Mouse (Mus musculus) limb, embryonic 10.5 days (tissue): ENCODE results near the gene Ccnj. TPM values are rescaled to one million over a fixed set of nuclear protein-coding genes. Genes with fewer than 3 reads are reported as not detected.
A peak's percentile ranks its signal among the peaks of the same experiment; 100 is the strongest.

Experiments
- DNase-seq: peaks from one replicate; pipeline ENCODE4 v3.0.0-alpha.2; 2017; ENCODE audit warnings: low spot score
- H3K27ac ChIP-seq: fragments of 300-500 bp; sonication (generic); 2 replicates; pipeline ENCODE4 v1.5.1; 2016; ENCODE audit warnings: mild to moderate bottlenecking
- H3K27me3 ChIP-seq: fragments of 300-500 bp; sonication (generic); 2 replicates; pipeline ENCODE4 v1.6.1; 2016; ENCODE audit warnings: low read depth, mild to moderate bottlenecking; ENCODE audit not compliant: poor library complexity, severe bottlenecking
- H3K36me3 ChIP-seq: fragments of 300-500 bp; sonication (generic); 2 replicates; pipeline ENCODE4 v1.6.1; 2016; ENCODE audit warnings: mild to moderate bottlenecking, moderate library complexity
- H3K4me1 ChIP-seq: fragments of 300-500 bp; sonication (generic); 2 replicates; pipeline ENCODE4 v1.6.1; 2016
- H3K4me3 ChIP-seq: fragments of 300-500 bp; sonication (generic); 2 replicates; pipeline ENCODE4 v1.5.1; 2016; ENCODE audit warnings: mild to moderate bottlenecking, moderate library complexity
- H3K9me3 ChIP-seq: fragments of 300-500 bp; sonication (generic); replicated peaks from 2 replicates; pipeline ENCODE4 v1.6.1; 2016; ENCODE audit warnings: mild to moderate bottlenecking
- WGBS: fragments of 180-500 bp; shearing (Covaris S2); methylation state at CpG from one replicate; pipeline ENCODE4 v1.1.7; 2016; 5-methylcytosine and 5-hydroxymethylcytosine counted together
- polyA plus RNA-seq: library from polyadenylated mRNA; unstranded; fragments of >200 nt; fragmentation: Nextera tagmentation; extraction: Ambion mirVana; gene quantifications from 2 replicates; pipeline ENCODE4 v1.2.1, GENCODE M21; 2016

Ccnj gene
- polyA plus RNA-seq, 1 experiment from 2014 or later: 35.6 TPM

DNA sequence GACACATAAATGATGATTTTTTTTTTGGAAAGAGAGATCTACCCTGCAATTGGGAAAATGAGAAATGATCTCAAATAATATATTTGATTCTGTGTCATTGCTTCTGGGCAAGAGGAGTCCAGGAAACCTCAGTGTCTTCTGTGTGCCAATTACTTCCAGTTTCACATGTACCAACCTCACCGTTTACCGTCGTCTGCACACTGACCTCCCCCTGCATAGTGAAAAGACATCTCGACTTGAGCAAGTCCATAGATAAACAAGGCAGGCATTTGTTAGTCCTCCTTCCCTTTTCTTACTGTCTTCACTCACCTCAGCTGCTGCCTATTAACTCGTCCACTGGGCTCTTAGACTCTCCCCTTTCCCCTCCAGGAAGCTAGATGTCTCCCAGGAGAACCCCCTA lies 5.4 kb upstream of the Ccnj start:
- Histone ChIP-seq H3K4me3 (no peak overlapping the region), H3K9me3 (no peaks in the 10 kb centered on the region), H3K27me3 (no peaks in the 10 kb centered on the region), H3K4me1 (peaks cover 7% of the 10 kb centered on the region), H3K36me3 (no peaks in the 10 kb centered on the region), H3K27ac (no peak overlapping the region)
- 74% methylated on average over 5 of the region's 5 CpGs for WGBS
- no peak for DNase-seq

DNA sequence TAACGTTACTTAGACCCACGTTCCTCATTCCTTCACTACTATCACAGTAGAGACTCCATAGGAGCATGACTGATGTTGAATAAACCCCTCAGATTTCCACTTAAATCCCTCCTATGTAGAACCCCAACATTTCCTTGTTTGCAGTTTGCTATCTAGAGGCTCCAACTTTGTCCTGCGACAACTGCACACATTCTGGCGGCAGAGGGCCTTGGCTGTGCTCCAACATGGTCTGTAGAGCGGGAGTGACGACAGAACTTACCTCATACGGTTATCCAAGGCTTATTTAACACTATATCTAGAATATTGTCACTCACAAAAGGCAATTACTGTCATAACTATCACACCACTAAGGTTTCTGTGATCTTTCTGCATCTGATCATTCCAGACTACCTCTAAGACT lies 4.3 kb upstream of the Ccnj start:
- DNase-seq: no peak
- WGBS: 84% methylated on average over 7 of the region's 7 CpGs
- Histone ChIP-seq H3K4me1 (peaks cover 7% of the 10 kb centered on the region), H3K9me3 (no peaks in the 10 kb centered on the region), H3K4me3 (no peak overlapping the region), H3K36me3 (no peaks in the 10 kb centered on the region), H3K27ac (no peak overlapping the region), H3K27me3 (no peaks in the 10 kb centered on the region)

GRCm38 (mm10) chr19:40830198-40830597 lies 881 bp upstream of the Ccnj start:
- H3K27ac ChIP-seq: peak overlapping the region; percentile 100
- H3K9me3 ChIP-seq: no peaks in the 10 kb centered on the region
- no peaks in the 10 kb centered on the region for H3K27me3 ChIP-seq
- WGBS: 60% methylated on average over 7 of the region's 7 CpGs
- no peak for DNase-seq
- peaks cover 25% of the 10 kb centered on the region for H3K4me1 ChIP-seq
- H3K36me3 ChIP-seq: peaks cover 15% of the 10 kb centered on the region; the same call in 1 of the 2 replicates
- H3K4me3 ChIP-seq: peak overlapping the region; percentile 70

- peak; percentile 79 for DNase-seq
- Histone ChIP-seq H3K4me3 (peak overlapping the region; percentile 70), H3K27me3 (no peaks in the 10 kb centered on the region), H3K36me3 (peaks cover 22% of the 10 kb centered on the region), H3K9me3 (no peaks in the 10 kb centered on the region), H3K27ac (peak overlapping the region; percentile 100), H3K4me1 (peaks cover 25% of the 10 kb centered on the region)
- WGBS: under 1% methylated on average over 72 of the region's 76 CpGs
Measured at GRCm38 (mm10) chr19:40831416-40832201, 530 bp downstream of the Ccnj start.

DNA sequence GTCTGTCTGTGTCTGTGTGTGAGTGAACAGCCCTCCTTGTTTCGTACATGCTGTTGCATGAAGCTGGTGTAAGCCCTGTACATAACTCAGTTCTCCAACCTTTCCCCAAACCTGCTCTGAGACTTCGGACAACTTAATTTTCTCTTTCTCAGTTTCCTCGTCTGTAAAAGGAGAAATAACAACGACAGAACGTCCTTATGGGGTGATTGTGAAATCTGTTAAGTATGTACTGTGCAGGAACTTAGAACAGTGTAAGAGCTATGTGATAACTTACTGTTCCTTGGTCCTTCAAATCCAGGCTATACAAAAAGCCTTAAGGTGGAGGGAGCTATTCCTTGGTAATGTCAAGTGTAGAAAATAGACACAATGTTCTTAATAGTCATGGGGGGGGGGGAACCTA lies 1.3 kb downstream of the Ccnj start:
- Histone ChIP-seq H3K4me1 (peaks cover 25% of the 10 kb centered on the region), H3K36me3 (peaks cover 30% of the 10 kb centered on the region), H3K27ac (peak overlapping the region; percentile 100; the same call in 1 of the 2 replicates), H3K27me3 (no peaks in the 10 kb centered on the region), H3K9me3 (no peaks in the 10 kb centered on the region), H3K4me3 (peak overlapping the region; percentile 70)
- DNase-seq: no peak
- 41% methylated on average over 5 of the region's 5 CpGs for WGBS

DNA sequence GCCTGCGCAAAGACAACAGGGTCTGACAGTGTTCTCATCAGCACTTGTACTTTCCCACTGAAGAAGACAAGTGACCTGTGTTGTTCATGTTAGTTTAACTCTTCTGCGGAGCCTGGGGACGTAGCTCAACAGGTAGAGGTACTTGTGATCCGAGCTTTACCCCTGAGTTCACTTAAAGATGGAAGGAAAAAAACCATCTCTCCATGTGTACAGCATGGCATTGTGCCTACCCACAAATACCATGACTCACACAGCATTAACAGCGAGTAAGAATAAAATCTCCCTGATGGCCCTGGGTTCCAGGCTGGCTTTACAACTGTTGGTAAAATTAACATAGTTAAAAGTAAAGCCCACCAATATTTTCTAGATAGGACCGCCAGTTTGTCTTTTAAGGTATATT lies 3.4 kb downstream of the Ccnj start:
- H3K27me3 ChIP-seq: no peaks in the 10 kb centered on the region
- no peak overlapping the region for H3K27ac ChIP-seq
- no peaks in the 10 kb centered on the region for H3K9me3 ChIP-seq
- peaks cover 51% of the 10 kb centered on the region for H3K36me3 ChIP-seq
- no peak overlapping the region for H3K4me3 ChIP-seq
- 94% methylated on average over 6 of the region's 6 CpGs for WGBS
- DNase-seq: no peak
- H3K4me1 ChIP-seq: peaks cover 25% of the 10 kb centered on the region

DNA sequence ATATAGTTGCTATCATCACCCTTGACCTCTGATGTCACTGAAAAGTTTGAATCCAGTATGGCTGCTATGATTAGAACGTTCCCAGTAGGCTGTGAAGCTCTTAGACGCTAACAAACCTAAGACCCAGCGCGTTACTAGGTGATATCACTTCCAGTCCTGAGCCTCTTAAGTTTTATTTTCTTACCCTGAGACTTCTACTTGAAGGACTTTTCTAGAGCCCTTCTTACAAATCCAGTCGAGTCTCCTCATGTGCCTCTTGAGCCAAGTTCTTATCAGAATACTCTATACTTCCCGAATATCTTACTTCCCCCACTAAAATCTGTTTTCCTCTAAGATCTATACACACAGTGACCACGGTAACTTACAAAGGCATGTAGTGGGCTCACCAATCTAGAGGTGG lies 7.1 kb downstream of the Ccnj start:
- Histone ChIP-seq H3K4me3 (no peak overlapping the region), H3K27ac (no peak overlapping the region), H3K4me1 (peaks cover 6% of the 10 kb centered on the region), H3K27me3 (no peaks in the 10 kb centered on the region), H3K9me3 (no peaks in the 10 kb centered on the region), H3K36me3 (peaks cover 88% of the 10 kb centered on the region)
- DNase-seq: no peak
- 96% methylated on average over 7 of the region's 7 CpGs for WGBS

- 92% methylated on average over 6 of the region's 6 CpGs for WGBS
- no peaks in the 10 kb centered on the region for H3K9me3 ChIP-seq
- peaks cover 93% of the 10 kb centered on the region for H3K36me3 ChIP-seq
- H3K4me1 ChIP-seq: no peaks in the 10 kb centered on the region
- no peak for DNase-seq
- no peaks in the 10 kb centered on the region for H3K27me3 ChIP-seq
- no peak overlapping the region for H3K27ac ChIP-seq
- H3K4me3 ChIP-seq: no peak overlapping the region
Measured at GRCm38 (mm10) chr19:40840303-40840702, 9.2 kb downstream of the Ccnj start.

- no peaks in the 10 kb centered on the region for H3K9me3 ChIP-seq
- H3K4me1 ChIP-seq: no peaks in the 10 kb centered on the region
- H3K27ac ChIP-seq: no peak overlapping the region
- no peak overlapping the region for H3K4me3 ChIP-seq
- DNase-seq: no peak
- H3K36me3 ChIP-seq: peaks cover 99% of the 10 kb centered on the region
- 93% methylated on average over 6 of the region's 6 CpGs for WGBS
- H3K27me3 ChIP-seq: no peaks in the 10 kb centered on the region
Measured at GRCm38 (mm10) chr19:40841083-40841482, 10.0 kb downstream of the Ccnj start.

- H3K27ac ChIP-seq: no peak overlapping the region
- no peaks in the 10 kb centered on the region for H3K4me1 ChIP-seq
- H3K36me3 ChIP-seq: peaks cover 98% of the 10 kb centered on the region
- no peak overlapping the region for H3K4me3 ChIP-seq
- H3K9me3 ChIP-seq: no peaks in the 10 kb centered on the region
- DNase-seq: no peak
- H3K27me3 ChIP-seq: no peaks in the 10 kb centered on the region
- 93% methylated on average over 13 of the region's 13 CpGs for WGBS
Measured at GRCm38 (mm10) chr19:40841593-40841992, 10.5 kb downstream of the Ccnj start.

GRCm38 (mm10) chr19:40844731-40845130 lies 13.7 kb downstream of the Ccnj start:
- peaks cover 97% of the 10 kb centered on the region for H3K36me3 ChIP-seq
- no peak for DNase-seq

GRCm38 (mm10) chr19:40849391-40849790 lies 18.3 kb downstream of the Ccnj start:
- H3K27ac ChIP-seq: no peak overlapping the region
- no peaks in the 10 kb centered on the region for H3K4me1 ChIP-seq
- 90% methylated on average over 12 of the region's 12 CpGs for WGBS
- H3K4me3 ChIP-seq: no peak overlapping the region
- H3K27me3 ChIP-seq: no peaks in the 10 kb centered on the region
- peaks cover 68% of the 10 kb centered on the region for H3K36me3 ChIP-seq
- no peak for DNase-seq
- no peaks in the 10 kb centered on the region for H3K9me3 ChIP-seq

More at GRCm38 (mm10) chr19:40844731-40845130, 13.7 kb downstream of the Ccnj start:
- no peaks in the 10 kb centered on the region for H3K27me3 ChIP-seq
- H3K4me1 ChIP-seq: no peaks in the 10 kb centered on the region
- H3K27ac ChIP-seq: no peak overlapping the region
- no peaks in the 10 kb centered on the region for H3K9me3 ChIP-seq
- no peak overlapping the region for H3K4me3 ChIP-seq
- 96% methylated on average over 13 of the region's 13 CpGs for WGBS

- no peak for DNase-seq
- Histone ChIP-seq H3K36me3 (no peaks in the 10 kb centered on the region), H3K9me3 (no peaks in the 10 kb centered on the region), H3K27ac (no peak overlapping the region), H3K27me3 (no peaks in the 10 kb centered on the region), H3K4me3 (no peak overlapping the region), H3K4me1 (no peaks in the 10 kb centered on the region)
- WGBS: 82% methylated on average over 4 of the region's 4 CpGs
Measured at GRCm38 (mm10) chr19:40859555-40859954, 28.5 kb downstream of the Ccnj start.
